Mouse (Mus musculus): ENCODE results near the gene Med21.

DNA sequence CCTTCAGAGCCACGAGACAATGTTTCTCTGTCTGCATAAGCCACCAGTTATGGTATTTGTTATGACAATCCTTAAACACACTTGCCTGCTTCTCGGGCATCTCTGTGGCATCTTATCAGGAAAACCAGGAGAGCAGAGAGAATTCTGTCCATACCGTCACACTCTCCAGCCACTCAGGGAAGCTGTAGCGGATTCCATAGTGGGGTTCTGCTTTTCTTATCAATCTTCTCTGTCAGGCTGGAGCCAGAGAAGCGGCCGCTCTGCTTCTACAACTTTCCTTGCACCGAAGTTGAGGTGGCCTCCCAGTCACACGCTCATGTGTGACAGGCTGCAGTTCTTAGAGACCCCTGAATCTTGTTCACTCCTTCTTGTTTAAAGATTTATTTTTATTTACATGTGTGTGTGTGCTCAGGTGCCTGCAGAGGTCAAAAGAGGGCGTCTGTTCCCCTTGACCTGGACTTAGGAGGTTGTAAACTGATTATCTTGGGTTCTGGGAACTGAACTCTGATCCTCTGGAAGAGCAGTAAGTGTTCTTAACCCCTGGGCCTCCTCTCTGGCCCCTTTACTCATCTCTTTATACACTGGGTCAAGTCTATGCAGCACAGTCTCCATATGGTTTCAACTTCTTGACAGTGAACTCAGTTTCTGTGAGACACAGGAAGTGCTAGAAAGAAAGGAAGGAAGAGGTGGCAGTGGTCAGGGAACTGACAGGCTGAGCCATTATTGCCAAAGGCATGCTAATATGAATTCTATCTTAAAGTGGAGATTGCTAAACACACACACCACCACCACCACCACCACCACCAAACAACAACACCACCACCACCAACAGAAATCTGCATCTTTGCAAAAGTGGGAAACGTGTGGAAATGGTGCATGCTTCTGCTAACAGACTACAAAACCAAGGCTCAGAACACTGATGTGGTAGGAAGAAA is 36.1 kb downstream of the Med21 start:
- TF ChIP-seq CTCF (conservative IDR thresholded peaks at IDR 0.05; ENCODE audit: insufficient read depth, insufficient read length, low read depth, low read length) (no peak), POLR2A (IDR thresholded peaks at IDR 0.05; ENCODE audit: low read depth, low read length) (no peak)

Data from kidney, adult 2 months (tissue).